Mouse (Mus musculus) liver, embryonic 13.5 days (tissue): ENCODE measurements around the gene Sertad1. TPM values are rescaled to one million over a fixed set of nuclear protein-coding genes. Genes with fewer than 3 reads are reported as not detected.

ENCODE experiments used
- ATAC-seq: fragments of 200-750 bp; cut with Nextera tagmentation; 2 replicates; pipeline ENCODE4 v1.8.0; 2017; ENCODE audit warnings: low read depth, mild to moderate bottlenecking, moderate number of reproducible peaks, moderate library complexity
- DNase-seq: peaks from one replicate; pipeline ENCODE4 v3.0.0; 2022
- H3K27ac ChIP-seq: fragments of 300-500 bp; sonication (generic); 2 replicates; pipeline ENCODE4 v1.5.1; 2015; ENCODE audit warnings: moderate library complexity, mild to moderate bottlenecking, inconsistent platforms
- H3K27me3 ChIP-seq: fragments of 300-500 bp; sonication (generic); 2 replicates; pipeline ENCODE4 v1.6.1; 2015; ENCODE audit warnings: mild to moderate bottlenecking, inconsistent platforms
- H3K36me3 ChIP-seq: fragments of 300-500 bp; sonication (generic); 2 replicates; pipeline ENCODE4 v1.6.1; 2015; ENCODE audit warnings: mild to moderate bottlenecking, inconsistent platforms
- H3K4me1 ChIP-seq: fragments of 300-500 bp; sonication (generic); replicated peaks from 2 replicates; pipeline ENCODE4 v1.6.1; 2015; ENCODE audit warnings: inconsistent platforms
- H3K4me2 ChIP-seq: fragments of 300-500 bp; sonication (generic); 2 replicates; pipeline ENCODE4 v1.6.1; 2015; ENCODE audit warnings: inconsistent platforms, mild to moderate bottlenecking, moderate library complexity
- H3K4me3 ChIP-seq: fragments of 300-500 bp; sonication (generic); replicated peaks from 2 replicates; pipeline ENCODE4 v1.5.1; 2015; ENCODE audit warnings: mild to moderate bottlenecking, inconsistent platforms
- H3K9ac ChIP-seq: fragments of 300-500 bp; sonication (generic); 2 replicates; pipeline ENCODE4 v1.6.1; 2015; ENCODE audit warnings: mild to moderate bottlenecking, inconsistent platforms
- H3K9me3 ChIP-seq: fragments of 300-500 bp; sonication (generic); replicated peaks from 2 replicates; pipeline ENCODE4 v1.6.1; 2016; ENCODE audit warnings: inconsistent platforms
- WGBS: fragments of 180-500 bp; shearing (Covaris S2); methylation state at CpG from one replicate; pipeline ENCODE4 v1.1.7; 2015; ENCODE audit not compliant: insufficient replicate concordance; 5-methylcytosine and 5-hydroxymethylcytosine counted together
- polyA plus RNA-seq: library from polyadenylated mRNA; unstranded; fragments of >200 nt; fragmentation: Nextera tagmentation; extraction: Ambion mirVana; gene quantifications from 2 replicates; pipeline ENCODE4 v1.2.1, GENCODE M21; 2015

The Sertad1 gene
- polyA plus RNA-seq, 1 experiment from 2014 or later, result 21.7 TPM

- peak overlapping the region; percentile 47 for H3K27ac ChIP-seq
- peaks cover 43% of the 10 kb centered on the region for H3K4me1 ChIP-seq
- ATAC-seq, result no peak
- H3K9ac ChIP-seq, result no peak overlapping the region
- H3K27me3 ChIP-seq, result no peaks in the 10 kb centered on the region
- H3K9me3 ChIP-seq, result no peaks in the 10 kb centered on the region
- no peak for DNase-seq
- H3K4me3 ChIP-seq, result no peak overlapping the region
- 63% methylated on average over 3 of the region's 3 CpGs for WGBS
- peaks cover 40% of the 10 kb centered on the region for H3K36me3 ChIP-seq
- H3K4me2 ChIP-seq, result no peak overlapping the region
Observed at GRCm38 (mm10) chr7:27530937-27531336, 44.2 kb downstream of the Sertad1 start.

GRCm38 (mm10) chr7:27531707-27532106 is 45.0 kb downstream of the Sertad1 start:
- no peak overlapping the region for H3K4me2 ChIP-seq
- DNase-seq, result no peak
- H3K27ac ChIP-seq, result peak overlapping the region; percentile 45; the same call in 1 of the 2 replicates
- H3K4me3 ChIP-seq, result no peak overlapping the region
- no peaks in the 10 kb centered on the region for H3K27me3 ChIP-seq
- H3K4me1 ChIP-seq, result peaks cover 44% of the 10 kb centered on the region
- H3K9ac ChIP-seq, result no peak overlapping the region
- WGBS, result 87% methylated on average over 10 of the region's 10 CpGs
- peaks cover 48% of the 10 kb centered on the region for H3K36me3 ChIP-seq
- no peak for ATAC-seq
- no peaks in the 10 kb centered on the region for H3K9me3 ChIP-seq

GRCm38 (mm10) chr7:27532480-27533050 is 45.9 kb downstream of the Sertad1 start:
- H3K4me3 ChIP-seq, result no peak overlapping the region
- WGBS, result 86% methylated on average over 9 of the region's 9 CpGs
- 0 out of 2 replicates have a peak overlapping the region, but pooled peaks have one; percentile 1 for H3K9ac ChIP-seq
- H3K9me3 ChIP-seq, result no peaks in the 10 kb centered on the region
- H3K27ac ChIP-seq, result peak overlapping the region; percentile 59
- peaks cover 57% of the 10 kb centered on the region for H3K36me3 ChIP-seq
- H3K27me3 ChIP-seq, result no peaks in the 10 kb centered on the region
- H3K4me2 ChIP-seq, result no peak overlapping the region
- ATAC-seq (no peak), DNase-seq (no peak)
- peaks cover 48% of the 10 kb centered on the region for H3K4me1 ChIP-seq

- peak overlapping the region; percentile 48 for H3K4me3 ChIP-seq
- H3K4me2 ChIP-seq, result peak overlapping the region; percentile 77
- peak overlapping the region; percentile 96 for H3K27ac ChIP-seq
- DNase-seq (peak; percentile 83), ATAC-seq (peak; percentile 82)
- H3K36me3 ChIP-seq, result peaks cover 77% of the 10 kb centered on the region
- peak overlapping the region; percentile 76 for H3K9ac ChIP-seq
- H3K9me3 ChIP-seq, result no peaks in the 10 kb centered on the region
- 20% methylated on average over 2 of the region's 2 CpGs for WGBS
- H3K4me1 ChIP-seq, result peaks cover 76% of the 10 kb centered on the region
- H3K27me3 ChIP-seq, result no peaks in the 10 kb centered on the region
Observed at GRCm38 (mm10) chr7:27535386-27535785, 48.7 kb downstream of the Sertad1 start.

- Histone ChIP-seq H3K36me3 (peaks cover 67% of the 10 kb centered on the region), H3K9me3 (no peaks in the 10 kb centered on the region), H3K27me3 (no peaks in the 10 kb centered on the region), H3K27ac (peak overlapping the region; percentile 96), H3K9ac (peak overlapping the region; percentile 8; the same call in 1 of the 2 replicates), H3K4me2 (peak overlapping the region; percentile 77; the same call in 1 of the 2 replicates), H3K4me1 (peaks cover 88% of the 10 kb centered on the region), H3K4me3 (no peak overlapping the region)
- no peak for DNase-seq
- no peak for ATAC-seq
- WGBS, result 71% methylated on average over 6 of the region's 6 CpGs
Observed at GRCm38 (mm10) chr7:27536618-27537017, 49.9 kb downstream of the Sertad1 start.

- no peak for DNase-seq
- no peaks in the 10 kb centered on the region for H3K27me3 ChIP-seq
- no peaks in the 10 kb centered on the region for H3K9me3 ChIP-seq
- H3K4me1 ChIP-seq, result peaks cover 94% of the 10 kb centered on the region
- peak overlapping the region; percentile 10 for H3K9ac ChIP-seq
- ATAC-seq, result no peak
- peak overlapping the region; percentile 86; the same call in 1 of the 2 replicates for H3K4me2 ChIP-seq
- 86% methylated on average over 8 of the region's 8 CpGs for WGBS
- no peak overlapping the region for H3K4me3 ChIP-seq
- H3K27ac ChIP-seq, result peak overlapping the region; percentile 96
- peaks cover 54% of the 10 kb centered on the region for H3K36me3 ChIP-seq
Observed at GRCm38 (mm10) chr7:27537998-27538397, 51.3 kb downstream of the Sertad1 start.

- peak overlapping the region; percentile 48 for H3K9ac ChIP-seq
Observed at GRCm38 (mm10) chr7:27538797-27539196, 52.1 kb downstream of the Sertad1 start.

More at GRCm38 (mm10) chr7:27538797-27539196, 52.1 kb downstream of the Sertad1 start:
- H3K27me3 ChIP-seq, result no peaks in the 10 kb centered on the region
- H3K27ac ChIP-seq, result peak overlapping the region; percentile 96
- peaks cover 92% of the 10 kb centered on the region for H3K4me1 ChIP-seq
- peak overlapping the region; percentile 9; the same call in 1 of the 2 replicates for H3K4me3 ChIP-seq
- no peaks in the 10 kb centered on the region for H3K9me3 ChIP-seq
- H3K36me3 ChIP-seq, result peaks cover 46% of the 10 kb centered on the region
- DNase-seq (no peak), ATAC-seq (peak; percentile 64)
- peak overlapping the region; percentile 86 for H3K4me2 ChIP-seq
- WGBS, result 29% methylated on average over 2 of the region's 2 CpGs

Other genes starting within 250 kb of the Sertad1 start
- gene Numbl, start 228.5 kb upstream of the Sertad1 start, polyA plus RNA-seq, result 1.7 TPM in 2 replicates
- gene Ltbp4, start 149.2 kb upstream of the Sertad1 start, polyA plus RNA-seq, result 3.6 and 3.9 TPM in 2 replicates
- gene Shkbp1, start 130.9 kb upstream of the Sertad1 start, polyA plus RNA-seq, result 23.1 and 25.0 TPM in 2 replicates
- gene Gm20479, start 129.5 kb upstream of the Sertad1 start, polyA plus RNA-seq, result 0.50 TPM in 1 of 2 replicates, not detected in the other
- gene Sptbn4, start 39.2 kb upstream of the Sertad1 start, polyA plus RNA-seq, result 0.07 and 0.10 TPM in 2 replicates
- 831 and 956 TPM in 2 replicates for gene Blvrb, start 38.9 kb upstream of the Sertad1 start, polyA plus RNA-seq
- 31.4 and 31.7 TPM in 2 replicates for gene Sertad3, start 13.1 kb upstream of the Sertad1 start, polyA plus RNA-seq
- 0.78 and 0.88 TPM in 2 replicates for gene Prx, start 12.4 kb downstream of the Sertad1 start, polyA plus RNA-seq
- 0.08 and 0.12 TPM in 2 replicates for gene Hipk4, start 36.4 kb downstream of the Sertad1 start, polyA plus RNA-seq
- gene Pld3, start 66.3 kb downstream of the Sertad1 start, polyA plus RNA-seq, result 53.8 and 58.5 TPM in 2 replicates
- gene 2310022A10Rik, start 66.3 kb downstream of the Sertad1 start, polyA plus RNA-seq, result 19.7 and 22.8 TPM in 2 replicates
- gene Akt2, start 104.6 kb downstream of the Sertad1 start, polyA plus RNA-seq, result 29.6 and 32.3 TPM in 2 replicates
- gene Ttc9b, start 167.0 kb downstream of the Sertad1 start, polyA plus RNA-seq, result 0.05 TPM in 1 of 2 replicates, not detected in the other
- gene Map3k10, start 187.7 kb downstream of the Sertad1 start, polyA plus RNA-seq, result 1.3 and 1.8 TPM in 2 replicates
- 0.35 and 0.83 TPM in 2 replicates for gene Zfp607b, start 202.4 kb downstream of the Sertad1 start, polyA plus RNA-seq
- gene Zfp60, start 244.5 kb downstream of the Sertad1 start, polyA plus RNA-seq, result 5.6 and 6.6 TPM in 2 replicates